Mouse (Mus musculus) bone marrow macrophage, adult 2 months (primary cell): ENCODE data around the gene Tns3.

Experiments used
- CTCF ChIP-seq: IDR thresholded peaks from 2 replicates; pipeline ENCODE4 v1.5.1; 2012; ENCODE audit warnings: low read depth, mild to moderate bottlenecking, low read length, moderate library complexity
- POLR2A ChIP-seq: IDR thresholded peaks from 2 replicates; pipeline ENCODE4 v1.6.1; 2012; ENCODE audit warnings: mild to moderate bottlenecking, low read depth, low read length, borderline replicate concordance

DNA sequence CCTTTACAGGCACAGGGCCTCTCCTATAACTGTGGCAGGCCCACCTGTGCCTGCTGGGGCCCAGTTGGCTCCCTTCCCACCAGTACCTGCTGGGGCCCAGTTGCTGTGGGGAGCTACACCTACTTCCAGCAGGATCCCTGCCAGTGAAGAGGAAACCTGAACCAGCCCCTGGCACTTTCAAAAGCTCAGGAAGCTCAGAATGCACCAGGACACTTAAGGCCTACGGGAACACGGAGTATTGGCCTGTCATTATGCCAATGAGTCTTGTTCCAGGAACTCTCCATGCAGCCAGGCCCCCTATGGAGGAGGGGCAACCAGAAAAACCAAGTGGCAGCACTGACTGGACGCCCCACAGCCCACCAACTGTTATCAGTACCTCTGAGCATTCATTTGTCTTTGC, 181.6 kb downstream of the Tns3 start:
- TF ChIP-seq POLR2A: no peak
- TF ChIP-seq CTCF: no peak
